Mouse (Mus musculus) cerebellum, adult 2 months (tissue): ENCODE data around the gene Bag3.

Experiments
- CTCF ChIP-seq: fragments of 200-500 bp; IDR thresholded peaks from 2 replicates; pipeline ENCODE4 v1.5.1; 2011; ENCODE audit warnings: low read depth, mild to moderate bottlenecking, control low read depth, low read length, moderate library complexity, borderline replicate concordance; ENCODE audit not compliant: insufficient read depth
- POLR2A ChIP-seq: fragments of 200-500 bp; IDR thresholded peaks from 2 replicates; pipeline ENCODE4 v1.6.1; 2011; ENCODE audit warnings: low read length, control low read depth, borderline replicate concordance; ENCODE audit not compliant: insufficient read depth

- no peak for TF ChIP-seq CTCF
- no peak for TF ChIP-seq POLR2A
Measured at GRCm38 (mm10) chr7:128488986-128489385, 34.4 kb upstream of the Bag3 start.
